Mouse (Mus musculus) ES-Bruce4 (cell line): Measurements from ENCODE around the gene Ccdc12.

Experiments
- CTCF ChIP-seq: IDR thresholded peaks from one replicate; pipeline ENCODE4 v1.8.1; 2011; ENCODE audit warnings: low read depth, low read length
- POLR2A ChIP-seq: IDR thresholded peaks from one replicate; pipeline ENCODE4 v1.8.1; 2011; ENCODE audit warnings: low read length; ENCODE audit not compliant: insufficient read depth

- TF ChIP-seq CTCF (no peak), POLR2A (no peak)
Measured at GRCm38 (mm10) chr9:110638611-110639021, 17.7 kb upstream of the Ccdc12 start.
